Mouse (Mus musculus) right cerebral cortex, postnatal 25 days (tissue): Measurements from ENCODE around the gene Klhdc8a.

Experiments
- DNase-seq: peaks from one replicate; pipeline ENCODE4 v3.0.0; 2022

Klhdc8a gene

DNA sequence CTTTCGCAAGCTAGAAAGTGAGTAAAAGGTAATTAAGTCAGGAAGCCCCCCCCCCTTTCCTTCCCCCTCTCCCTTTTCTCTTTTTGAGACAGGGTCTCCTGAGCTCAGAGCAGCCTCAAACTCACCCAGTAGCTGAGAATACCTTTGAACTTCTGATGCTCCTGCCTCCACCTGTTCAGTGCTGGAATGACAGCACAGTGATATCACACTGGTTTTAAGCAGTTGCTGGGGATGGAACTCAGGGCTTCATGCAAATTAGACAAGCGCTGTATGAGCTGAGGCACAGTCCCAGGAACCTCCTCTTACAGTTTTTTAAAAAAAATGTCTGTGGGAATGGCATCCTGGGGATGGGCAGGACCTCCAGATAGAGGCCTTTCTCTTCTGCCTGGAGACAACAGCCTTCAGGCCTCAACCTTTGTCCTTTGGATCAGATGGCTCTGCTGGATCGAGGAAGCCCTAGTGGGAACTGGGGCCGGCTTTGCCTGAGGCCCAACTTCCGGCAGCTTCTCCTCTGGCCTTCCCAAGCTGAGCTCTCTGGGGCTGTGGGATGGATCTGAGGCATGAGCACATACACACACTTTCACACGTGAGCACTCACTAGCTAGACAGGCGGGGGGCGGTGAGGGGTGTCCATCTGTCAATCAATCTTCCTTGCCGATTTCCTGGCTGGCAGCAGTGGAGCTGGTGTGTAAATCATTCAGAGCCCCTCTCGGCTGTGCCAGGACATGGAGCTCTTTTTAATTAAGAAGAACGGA, 7.3 kb upstream of the Klhdc8a start:
- no peak for DNase-seq

DNA sequence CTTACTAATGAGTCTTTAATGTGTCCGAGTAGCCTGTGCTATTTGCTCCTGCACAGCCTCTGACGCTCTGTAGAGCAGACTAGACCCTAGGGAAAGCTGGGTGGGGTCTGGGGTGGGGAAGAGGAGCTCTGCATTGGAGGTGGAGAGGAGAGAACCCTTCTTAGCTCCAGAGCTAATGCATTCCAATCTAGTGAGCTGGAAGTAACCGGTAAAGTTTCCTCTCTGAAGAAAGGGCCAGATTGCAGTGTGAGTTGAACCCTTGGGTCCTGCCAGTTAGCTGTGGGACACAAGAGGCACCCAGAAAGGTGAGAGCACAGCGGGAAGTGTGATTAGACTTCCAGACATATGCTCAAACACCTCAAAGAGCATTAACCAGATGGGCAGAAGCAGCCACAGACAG, 6.7 kb upstream of the Klhdc8a start:
- no peak for DNase-seq

GRCm38 (mm10) chr1:132292318-132293129, 5.9 kb upstream of the Klhdc8a start:
- no peak for DNase-seq

GRCm38 (mm10) chr1:132295506-132295905, 2.9 kb upstream of the Klhdc8a start:
- DNase-seq: peak; percentile 15

DNA sequence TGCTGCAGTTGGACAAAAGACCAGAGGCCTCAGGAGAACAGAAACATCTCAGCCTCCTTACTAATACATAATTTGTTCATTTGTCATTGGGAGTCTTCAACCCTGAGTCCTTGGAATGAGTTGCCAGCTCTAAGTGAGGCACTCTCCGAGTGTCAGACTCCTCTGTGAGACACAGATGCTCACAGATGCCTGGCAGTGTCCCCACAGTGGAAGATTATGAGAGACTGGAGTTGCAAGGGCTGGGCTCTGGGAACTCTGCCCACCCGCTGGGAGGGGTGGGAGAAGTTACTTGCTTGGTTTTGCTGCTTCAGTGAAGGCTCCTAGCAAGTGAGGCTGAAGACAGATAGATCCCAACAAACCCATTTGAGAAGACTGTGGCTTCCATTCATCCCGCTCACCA, 2.4 kb upstream of the Klhdc8a start:
- peak; percentile 14 for DNase-seq

DNA sequence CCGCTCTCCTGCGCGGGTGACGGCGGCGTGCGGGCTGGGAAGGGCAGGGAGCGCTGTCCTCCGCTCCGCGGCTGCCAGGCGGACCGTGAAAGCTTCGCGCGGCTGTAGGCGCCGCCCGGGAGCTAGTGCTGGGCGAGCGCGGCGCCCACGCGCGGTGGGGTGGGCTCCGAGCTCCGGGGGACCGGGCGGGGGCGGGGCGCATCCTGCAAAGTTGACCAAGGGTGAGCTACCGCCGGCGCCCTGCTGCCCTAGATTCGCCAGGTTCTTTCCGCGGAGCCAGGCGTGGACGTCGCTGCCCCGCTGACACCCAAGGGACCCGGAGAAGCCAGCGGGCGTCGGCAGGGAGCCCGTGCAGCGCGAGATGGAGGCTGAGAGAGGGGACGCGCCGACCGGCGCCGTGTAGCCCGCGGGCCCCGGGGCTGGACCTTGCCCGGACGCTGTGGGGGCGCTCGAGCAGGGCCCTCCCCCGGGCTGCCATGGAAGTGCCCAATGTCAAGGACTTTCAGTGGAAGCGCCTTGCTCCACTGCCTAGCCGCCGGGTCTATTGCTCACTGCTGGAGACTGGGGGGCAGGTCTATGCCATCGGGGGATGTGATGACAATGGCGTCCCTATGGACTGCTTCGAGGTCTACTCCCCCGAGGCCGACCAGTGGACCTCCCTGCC, 507 bp downstream of the Klhdc8a start:
- DNase-seq: peak; percentile 53

GRCm38 (mm10) chr1:132299744-132300143, 1.3 kb downstream of the Klhdc8a start:
- DNase-seq: no peak

GRCm38 (mm10) chr1:132301242-132301641, 2.8 kb downstream of the Klhdc8a start:
- DNase-seq: no peak

GRCm38 (mm10) chr1:132302341-132302866, 4.0 kb downstream of the Klhdc8a start:
- DNase-seq: no peak

DNA sequence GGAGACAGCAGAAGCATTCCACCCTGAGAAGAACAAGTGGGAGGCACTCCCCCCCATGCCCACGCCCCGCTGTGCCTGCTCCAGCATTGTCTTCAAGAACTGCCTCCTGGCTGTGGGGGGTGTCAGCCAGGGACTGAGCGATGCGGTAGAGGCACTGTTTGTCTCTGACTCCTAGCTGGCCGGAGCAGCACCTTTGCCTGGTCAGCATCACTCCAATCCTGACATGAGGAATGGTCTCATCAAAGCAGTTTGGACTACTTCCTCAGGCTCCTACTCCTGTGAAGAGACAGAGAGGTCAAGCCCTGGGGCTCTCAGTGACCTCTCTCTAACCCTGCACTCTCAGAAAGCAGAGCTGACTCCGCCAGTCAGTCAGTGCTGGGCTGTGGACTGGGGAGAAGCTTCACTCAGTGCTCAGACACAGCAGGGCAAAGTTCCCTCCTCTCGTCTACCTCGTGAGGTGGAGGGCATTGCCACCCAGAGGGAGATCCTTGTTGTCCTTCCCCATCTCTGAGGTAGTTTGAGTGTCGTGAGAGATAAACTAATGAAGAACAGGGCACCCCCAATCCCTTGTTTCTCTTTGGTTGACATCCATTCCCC, 6.3 kb downstream of the Klhdc8a start:
- DNase-seq: no peak

DNA sequence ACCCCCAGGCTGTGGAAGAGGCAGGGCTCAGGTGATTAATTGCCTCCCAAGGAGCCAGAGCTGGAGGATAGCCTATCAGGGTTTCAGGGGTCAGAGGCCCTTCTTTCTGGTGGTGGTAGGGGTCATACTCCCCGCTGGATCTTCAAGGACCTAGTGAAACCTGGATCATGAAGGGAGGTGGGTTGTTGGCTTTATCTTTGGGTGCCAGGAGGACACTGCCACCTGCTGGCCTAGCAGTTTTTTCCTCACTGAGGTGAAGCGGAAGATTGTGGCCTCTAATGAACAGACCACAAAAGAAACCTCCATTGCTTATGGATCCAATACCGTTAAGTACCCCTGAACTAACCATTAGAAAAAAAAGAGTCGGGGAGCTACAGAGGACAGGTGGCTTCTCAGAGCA, 7.7 kb downstream of the Klhdc8a start:
- DNase-seq: no peak

DNA sequence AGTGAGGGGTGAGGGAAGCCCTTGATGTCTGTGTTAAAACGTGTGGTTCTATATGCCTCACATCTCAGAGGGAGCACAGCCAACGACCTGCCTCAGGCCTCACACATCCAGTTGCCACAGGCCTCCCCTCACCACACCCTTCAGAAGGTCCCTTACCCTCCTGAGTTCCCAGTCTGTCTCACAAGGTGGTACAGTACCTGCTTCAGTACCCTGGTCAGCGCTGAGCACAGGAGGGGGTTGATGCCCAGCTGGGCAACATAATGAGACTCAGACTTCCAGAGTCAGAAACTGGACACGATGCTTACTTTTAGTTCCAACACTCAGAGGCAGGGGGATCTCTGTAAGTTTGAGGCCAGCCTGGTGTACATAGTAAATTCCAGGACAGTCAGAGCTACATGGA, 8.4 kb downstream of the Klhdc8a start:
- no peak for DNase-seq

GRCm38 (mm10) chr1:132307962-132308361, 9.5 kb downstream of the Klhdc8a start:
- DNase-seq: no peak

DNA sequence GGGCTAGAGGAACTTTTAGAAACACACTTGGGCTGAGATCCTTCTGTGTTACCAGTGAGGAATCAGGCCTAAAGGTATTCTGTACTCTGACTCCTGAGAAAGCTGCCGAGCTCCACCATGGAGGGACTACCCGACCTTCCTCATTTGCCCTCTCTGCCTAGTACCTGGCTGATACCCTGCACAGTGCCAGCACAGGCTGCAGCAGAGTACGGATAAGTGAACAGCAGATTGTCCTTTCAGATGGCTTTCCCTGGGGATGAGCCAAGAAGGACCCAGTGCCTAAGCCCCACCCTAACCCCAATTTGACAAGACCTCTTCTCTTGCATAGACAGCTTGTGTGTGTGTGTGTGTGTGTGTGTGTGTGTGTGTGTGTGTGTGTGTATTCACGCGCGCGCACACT, 10.2 kb downstream of the Klhdc8a start:
- no peak for DNase-seq

DNA sequence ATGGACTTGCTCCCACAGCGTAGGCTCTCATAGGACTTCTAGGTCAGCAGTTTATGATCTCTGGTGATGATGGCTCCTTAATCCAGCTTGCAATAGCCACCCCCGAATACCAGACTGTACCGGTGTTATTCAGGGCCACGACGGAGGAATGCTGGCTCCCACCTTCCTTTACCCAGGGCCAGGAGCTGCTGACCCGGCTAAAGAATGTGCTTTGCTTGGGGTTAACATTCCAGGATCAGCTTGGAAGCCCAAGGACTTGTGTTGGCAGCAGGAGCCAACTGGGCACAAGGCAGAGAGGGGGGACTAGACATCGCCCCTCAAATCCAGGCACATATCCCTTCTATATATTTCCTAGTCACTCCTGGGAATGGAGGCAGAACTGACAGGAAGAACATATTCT, 12.3 kb downstream of the Klhdc8a start:
- DNase-seq: no peak

DNA sequence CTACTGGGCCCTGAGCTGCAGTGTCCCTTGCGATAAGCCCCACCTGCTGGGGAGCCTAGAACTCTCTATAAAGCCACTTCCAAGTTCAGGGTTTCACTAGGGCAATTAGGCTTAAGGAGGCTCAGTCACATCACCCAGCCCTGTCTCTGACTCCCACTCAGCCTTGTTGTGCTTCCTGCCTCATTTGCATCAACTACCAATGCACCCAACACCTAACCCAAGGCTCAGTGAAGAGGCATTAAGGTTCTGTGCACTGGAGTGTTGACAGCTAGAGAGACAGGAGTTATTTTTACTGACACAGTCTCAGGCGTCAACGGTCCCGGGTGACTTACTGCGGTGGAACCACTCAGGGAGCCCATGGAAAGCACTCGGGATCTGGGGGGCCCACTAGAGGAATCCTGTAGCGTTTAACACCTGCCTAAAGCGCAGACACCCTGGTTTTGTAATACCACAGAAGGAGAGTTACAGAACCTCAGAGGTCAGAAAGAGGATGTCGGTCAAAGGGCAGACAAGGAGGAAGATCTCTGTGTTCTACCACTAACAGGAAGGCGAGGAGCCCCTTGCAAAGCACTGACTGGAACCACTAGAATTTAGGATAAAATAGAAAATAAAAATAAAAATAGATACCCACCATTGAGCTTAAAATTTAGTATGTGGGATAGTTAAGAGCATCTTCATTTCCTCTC, 12.9 kb downstream of the Klhdc8a start:
- no peak for DNase-seq

DNA sequence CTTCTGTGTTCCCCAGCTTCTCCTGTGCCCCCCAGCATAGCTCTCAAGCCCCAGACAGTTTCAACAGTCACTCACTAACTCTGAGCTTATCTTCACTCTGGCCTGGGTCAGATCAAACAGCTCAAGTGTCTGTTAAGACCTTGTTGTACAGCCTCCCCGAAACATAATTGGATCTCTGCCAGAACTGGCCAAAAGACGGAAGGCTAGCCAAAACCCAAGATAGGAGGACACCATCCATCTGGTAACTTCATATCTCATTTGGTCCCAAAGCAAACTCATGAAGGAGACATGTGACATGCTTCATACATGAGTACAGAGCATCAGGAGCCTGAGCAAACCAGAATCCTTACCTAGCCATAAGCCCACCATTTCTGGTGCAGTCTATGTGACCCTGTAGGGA, 13.6 kb downstream of the Klhdc8a start:
- DNase-seq: no peak

DNA sequence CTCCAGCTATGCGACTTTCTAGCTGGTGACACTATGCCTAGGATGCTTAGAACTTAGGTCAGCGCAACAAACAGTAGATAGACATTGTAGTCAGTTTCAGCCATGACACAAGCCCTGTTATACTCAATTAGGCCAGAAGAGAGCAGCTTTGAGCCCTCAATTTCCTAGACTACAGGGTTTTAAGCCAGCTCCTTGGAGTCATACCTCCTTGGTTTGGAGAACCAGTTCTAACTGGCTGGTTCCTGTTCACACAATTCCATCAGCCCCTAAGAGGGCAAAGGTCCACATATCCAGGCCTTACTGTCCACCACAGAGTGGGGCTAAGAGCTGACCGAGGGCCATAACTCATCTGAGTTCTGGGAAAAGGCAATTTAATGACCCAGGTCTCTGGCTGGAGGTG, 14.3 kb downstream of the Klhdc8a start:
- DNase-seq: no peak

GRCm38 (mm10) chr1:132315889-132316624, 17.6 kb downstream of the Klhdc8a start, which contains the start of gene Nuak2:
TSS of gene Nuak2 (plus strand) at chr1:132316126.
- peak; percentile 78 for DNase-seq

- no peak for DNase-seq
Observed at GRCm38 (mm10) chr1:132316625-132316994, 18.2 kb downstream of the Klhdc8a start.

DNA sequence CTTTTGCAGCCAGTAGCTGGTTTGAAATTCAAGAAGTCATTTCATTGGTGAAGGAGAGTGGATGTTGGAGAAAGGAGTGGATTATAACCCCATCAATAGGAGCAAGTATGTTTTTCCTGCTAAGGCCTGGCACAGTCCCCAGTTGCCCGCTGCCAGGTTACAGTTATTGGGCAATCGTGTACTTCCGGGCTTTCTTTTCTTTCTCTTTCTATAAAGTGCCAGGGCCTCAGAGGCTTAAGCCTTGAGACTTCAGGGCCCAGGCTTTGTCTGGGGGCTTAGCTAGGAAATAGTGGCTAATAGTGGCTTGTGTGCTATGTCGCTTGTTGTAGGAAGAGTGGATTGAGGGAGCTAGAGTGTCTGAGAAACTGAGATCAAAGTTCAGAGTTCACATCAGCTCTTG, 19.0 kb downstream of the Klhdc8a start:
- DNase-seq: no peak
